ENCODE assay signal across 9 mouse cellular contexts in the genomic region with DNA sequence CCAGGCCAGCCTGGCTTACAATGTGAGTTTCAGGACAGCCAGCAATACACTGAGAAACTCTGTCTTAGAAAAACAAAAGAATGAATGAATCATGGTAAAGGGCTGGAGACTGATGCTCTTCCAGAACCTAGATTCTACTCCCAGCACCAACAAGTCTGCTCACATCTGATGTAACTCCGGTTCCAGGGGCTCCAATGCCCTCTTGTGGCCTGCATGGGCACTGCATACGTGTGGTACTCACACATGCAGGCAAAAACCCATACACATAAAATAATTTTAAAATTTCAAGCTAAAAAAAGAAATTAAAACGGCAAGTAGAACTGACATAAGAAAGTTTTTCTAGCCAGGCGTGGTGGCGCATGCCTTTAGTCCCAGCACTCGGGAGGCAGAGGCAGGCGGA. TPM values are rescaled to one million over a fixed set of nuclear protein-coding genes. Genes with fewer than 3 reads are reported as not detected.
A peak's percentile ranks its signal among the peaks of the same experiment; 100 is the strongest.
DNase-seq lines count a peak whose midpoint lies in the region; ATAC-seq and TF ChIP-seq lines count a peak whose summit lies in the region.
"Had no signal": no experiment of that assay in that cellular context is flagged by ENCODE, and none has a peak within 500 bp of the region (broad histone marks: within the 10 kb centered on the region; RNA-seq: fewer than 3 reads in every experiment).

No protein-coding gene starts in this region.

- WGBS in intestine, embryonic 14.5 days: 94% methylated on average over 7 of the region's 7 CpGs
- 92% methylated on average over 7 of the region's 7 CpGs for WGBS in intestine, embryonic 15.5 days

- peak; percentile 26 for TF ChIP-seq RAD21 in CH12.LX (IDR thresholded peaks at IDR 0.05; ENCODE audit: low read depth, low read length)

- H3K27ac ChIP-seq in intestine, embryonic 14.5 days (ENCODE audit: low read depth): no peak overlapping the region
- H3K27ac ChIP-seq in intestine, embryonic 15.5 days: no peak overlapping the region
- no peak overlapping the region for H3K27ac ChIP-seq in CH12.LX (ENCODE audit: insufficient read depth, low read depth)
- H3K27ac ChIP-seq: embryonic facial prominence, embryonic 13.5 days had no signal

- no peak for ATAC-seq in intestine, embryonic 14.5 days (replicated peaks; ENCODE audit: low FRiP score, low TSS enrichment, low read depth)
- no peak for ATAC-seq in intestine, embryonic 15.5 days

- no peak overlapping the region for H3K4me2 ChIP-seq in intestine, embryonic 14.5 days (ENCODE audit: low read length)
- no peak overlapping the region for H3K4me2 ChIP-seq in intestine, embryonic 15.5 days (replicated peaks)
- H3K4me2 ChIP-seq in CH12.LX (ENCODE audit: insufficient read depth, low read depth, poor library complexity, severe bottlenecking): no peak overlapping the region
- H3K4me2 ChIP-seq: embryonic facial prominence, embryonic 13.5 days had no signal

- no peak for TF ChIP-seq POLR2A in CH12.LX (IDR thresholded peaks at IDR 0.05; ENCODE audit: low read depth, low read length)

- peak; percentile 54 to 60; a peak in 3 of 4 replicates for TF ChIP-seq CTCF in CH12.LX (conservative IDR thresholded peaks at IDR 0.05 in 1 of 2, IDR thresholded peaks at IDR 0.05 in 1 of 2; ENCODE audit: low read depth in 2 of 2, low read length in 2 of 2)

- no peaks in the 10 kb centered on the region for H3K4me1 ChIP-seq in intestine, embryonic 14.5 days (replicated peaks; ENCODE audit: control insufficient read depth, insufficient read depth, low read length)
- no peaks in the 10 kb centered on the region for H3K4me1 ChIP-seq in intestine, embryonic 15.5 days (replicated peaks)
- no peaks in the 10 kb centered on the region for H3K4me1 ChIP-seq in CH12.LX (ENCODE audit: control insufficient read depth in 1 of 2, insufficient read depth in 2 of 2)
- H3K4me1 ChIP-seq: embryonic facial prominence, embryonic 13.5 days had no signal

- peaks cover 95% of the 10 kb centered on the region for H3K36me3 ChIP-seq in intestine, embryonic 14.5 days (ENCODE audit: control insufficient read depth, insufficient read depth, low read length)
- peaks cover 24% of the 10 kb centered on the region for H3K36me3 ChIP-seq in intestine, embryonic 15.5 days
- peaks cover 48 to 89% of the 10 kb centered on the region in 2 experiments for H3K36me3 ChIP-seq in CH12.LX (replicated peaks in 1 of 2; ENCODE audit: control insufficient read depth in 1 of 2, insufficient read depth in 1 of 2, low read length in 1 of 2)

- H3K9me3 ChIP-seq in intestine, embryonic 14.5 days (ENCODE audit: control insufficient read depth, low read length): no peaks in the 10 kb centered on the region
- H3K9me3 ChIP-seq in intestine, embryonic 15.5 days: no peaks in the 10 kb centered on the region
- H3K9me3 ChIP-seq in CH12.LX (replicated peaks; ENCODE audit: low read length): no peaks in the 10 kb centered on the region
- H3K9me3 ChIP-seq: embryonic facial prominence, embryonic 13.5 days had no signal

- TF ChIP-seq EP300 in CH12.LX (IDR thresholded peaks at IDR 0.05; ENCODE audit: low read length): no peak

- in situ Hi-C loops in CH12.LX (cut with MboI; ENCODE audit: low pct_ligation_motif_present, low pct_unique_long_range_greater_than_20kb, low sequenced_read_pairs): no loop called here

- dilution Hi-C loops in CH12.LX (cut with MboI; ENCODE audit: extremely low pct_ligation_motif_present, extremely low pct_unique_long_range_greater_than_20kb, low sequenced_read_pairs): no loop called here

- peak; percentile 56 for DNase-seq in intestine, embryonic 14.5 days (ENCODE audit: low spot score)
- DNase-seq in CH12.LX (ENCODE audit: extremely low read depth): peak; percentile 49
- peak; percentile 10 for DNase-seq in c-Kit-positive CD71-negative TER-119-negative erythroid progenitor cells, embryonic 14.5 days (ENCODE audit: low read depth)
- DNase-seq in lung, postnatal 10 days: peak; percentile 13
- DNase-seq in ovary, postnatal 36 days (ENCODE audit: low spot score): no peak
- DNase-seq in gastrocnemius, postnatal 10 days: no peak
- no peak for DNase-seq in right cerebral cortex, postnatal 25 days

- no peak overlapping the region for H3K4me3 ChIP-seq in intestine, embryonic 14.5 days (ENCODE audit: low read depth, low read length)
- H3K4me3 ChIP-seq in intestine, embryonic 15.5 days (replicated peaks): no peak overlapping the region
- no peak overlapping the region for H3K4me3 ChIP-seq in CH12.LX (replicated peaks in 1 of 3; ENCODE audit: low read depth in 2 of 3, low read length in 2 of 3, poor library complexity in 1 of 3)
- H3K4me3 ChIP-seq: embryonic facial prominence, embryonic 13.5 days had no signal

- H3K79me2 ChIP-seq in CH12.LX (replicated peaks; ENCODE audit: control insufficient read depth, extremely low read depth, insufficient read depth, poor library complexity, severe bottlenecking): no peaks in the 10 kb centered on the region

- no peak overlapping the region for H3K9ac ChIP-seq in intestine, embryonic 14.5 days (ENCODE audit: low read length)
- H3K9ac ChIP-seq in intestine, embryonic 15.5 days: no peak overlapping the region
- no peak overlapping the region for H3K9ac ChIP-seq in CH12.LX (ENCODE audit: insufficient read depth, low read depth)
- H3K9ac ChIP-seq: embryonic facial prominence, embryonic 13.5 days had no signal

- no peaks in the 10 kb centered on the region for H3K27me3 ChIP-seq in intestine, embryonic 14.5 days (replicated peaks; ENCODE audit: control insufficient read depth, insufficient read depth, low read length)
- H3K27me3 ChIP-seq in intestine, embryonic 15.5 days (replicated peaks): no peaks in the 10 kb centered on the region
- no peaks in the 10 kb centered on the region for H3K27me3 ChIP-seq in CH12.LX (replicated peaks)
- H3K27me3 ChIP-seq: embryonic facial prominence, embryonic 13.5 days had no signal

TF ChIP-seq in CH12.LX, 34 proteins besides CTCF, POLR2A, EP300 and RAD21:
- TF ChIP-seq SMC3 (IDR thresholded peaks at IDR 0.05; ENCODE audit: low read depth, low read length) (peak; percentile 28), UBTF (IDR thresholded peaks at IDR 0.05; ENCODE audit: low read depth, low read length) (no peak)

RNA-seq across cellular contexts. Expression of a gene that starts 44.5 kb away (rescaled TPM):
- 41.1 and 43.3 TPM in 2 replicates for polyA plus RNA-seq in intestine, embryonic 14.5 days (2014; fragmentation: Nextera tagmentation; extraction: Ambion mirVana)
- polyA plus RNA-seq in intestine, embryonic 15.5 days (2015; fragmentation: Nextera tagmentation; extraction: Ambion mirVana): 31.1 and 32.2 TPM in 2 replicates
- 41.4 and 43.6 TPM in 2 replicates for total RNA-seq in CH12.LX (2012; rRNA removed)
- 36.2 and 40.7 TPM in 2 replicates for total RNA-seq in CH12.LX (2014; rRNA removed)
- polyA plus RNA-seq in CH12.LX (2012; ENCODE audit: insufficient read length, low read depth): 35.6 and 42.3 TPM in 2 replicates
- 10 to 100 TPM; 85.6 to 90.6 TPM for total RNA-seq in gastrocnemius, postnatal 10 days (2021)

Comparison
In these comparisons a context has a peak if more than half of its experiments do, and no peak if none do; other contexts are left out.
1. DNase-seq: peak in intestine, embryonic 14.5 days (single experiment), CH12.LX (single experiment), c-Kit-positive CD71-negative TER-119-negative erythroid progenitor cells, embryonic 14.5 days (single experiment) and lung, postnatal 10 days (single experiment); none in ovary, postnatal 36 days (single experiment), gastrocnemius, postnatal 10 days (single experiment) and right cerebral cortex, postnatal 25 days (single experiment).